Mouse (Mus musculus): ENCODE measurements around the gene Mospd3. TPM values are rescaled to one million over a fixed set of nuclear protein-coding genes. Genes with fewer than 3 reads are reported as not detected.

Gene Mospd3
- polyA plus RNA-seq, 1 experiment from 2014 or later, result 23.1 TPM

DNA sequence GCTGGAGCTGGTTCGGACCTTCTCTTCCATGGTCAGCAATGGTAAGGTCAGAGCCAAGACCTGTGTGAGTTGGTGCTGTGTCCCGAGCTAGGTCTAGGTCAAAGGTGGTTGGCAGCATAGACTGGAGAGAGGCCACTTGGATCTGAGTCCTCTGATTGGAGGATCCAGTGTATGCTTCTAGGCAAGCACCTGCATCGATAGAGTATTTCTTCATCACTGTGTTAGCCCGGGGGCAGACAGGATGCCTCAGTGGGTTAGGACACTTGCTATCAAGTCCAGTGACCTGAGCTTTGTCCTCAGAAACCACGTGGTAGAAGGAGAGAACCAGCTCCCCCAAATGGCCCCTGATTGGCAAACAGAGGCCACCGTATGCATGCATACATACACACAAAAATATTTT lies 20.6 kb downstream of the Mospd3 start:
- H3K36me3 ChIP-seq (ENCODE audit: control insufficient read depth, insufficient read depth), result peaks cover 35% of the 10 kb centered on the region
- no peaks in the 10 kb centered on the region; the same call in 1 of the 2 replicates for H3K4me1 ChIP-seq (ENCODE audit: control insufficient read depth, low read depth, low read length)
- H3K9ac ChIP-seq (ENCODE audit: low read depth, low read length), result no peak overlapping the region
- no peak overlapping the region for H3K4me2 ChIP-seq (ENCODE audit: low read depth, low read length)
- no peak overlapping the region for H3K4me3 ChIP-seq (ENCODE audit: low read depth, low read length)
- H3K27me3 ChIP-seq (ENCODE audit: control insufficient read depth, insufficient read depth, low read depth, low read length), result no peaks in the 10 kb centered on the region
- no peak overlapping the region for H3K27ac ChIP-seq (ENCODE audit: low read length)
- no peaks in the 10 kb centered on the region for H3K9me3 ChIP-seq (replicated peaks; ENCODE audit: control insufficient read depth, low read length)
- peak; percentile 59 for ATAC-seq (ENCODE audit: low read depth)
- 48% methylated on average over 6 of the region's 6 CpGs for WGBS (ENCODE audit: insufficient replicate concordance)

DNA sequence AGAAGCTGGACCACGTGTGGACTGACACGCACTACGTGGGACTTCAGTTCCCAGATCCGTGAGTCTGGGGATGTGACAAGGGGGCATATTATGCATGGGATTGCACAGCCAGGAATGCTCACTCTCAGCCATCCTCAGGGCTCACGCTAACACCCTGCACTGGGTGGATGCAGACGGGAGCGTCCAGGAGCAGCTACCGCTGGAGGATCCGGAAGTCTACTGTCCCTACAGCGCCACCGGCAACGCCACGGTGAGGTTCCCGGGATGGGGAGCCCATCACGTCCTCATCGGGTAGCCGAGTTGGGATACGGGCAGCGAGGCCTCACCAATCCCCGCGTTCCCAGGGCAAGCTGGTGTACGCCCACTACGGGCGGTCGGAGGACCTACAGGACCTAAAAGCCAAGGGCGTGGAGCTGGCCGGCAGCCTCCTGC lies 26.4 kb downstream of the Mospd3 start:
- 54% methylated on average over 27 of the region's 27 CpGs for WGBS (ENCODE audit: insufficient replicate concordance)

DNA sequence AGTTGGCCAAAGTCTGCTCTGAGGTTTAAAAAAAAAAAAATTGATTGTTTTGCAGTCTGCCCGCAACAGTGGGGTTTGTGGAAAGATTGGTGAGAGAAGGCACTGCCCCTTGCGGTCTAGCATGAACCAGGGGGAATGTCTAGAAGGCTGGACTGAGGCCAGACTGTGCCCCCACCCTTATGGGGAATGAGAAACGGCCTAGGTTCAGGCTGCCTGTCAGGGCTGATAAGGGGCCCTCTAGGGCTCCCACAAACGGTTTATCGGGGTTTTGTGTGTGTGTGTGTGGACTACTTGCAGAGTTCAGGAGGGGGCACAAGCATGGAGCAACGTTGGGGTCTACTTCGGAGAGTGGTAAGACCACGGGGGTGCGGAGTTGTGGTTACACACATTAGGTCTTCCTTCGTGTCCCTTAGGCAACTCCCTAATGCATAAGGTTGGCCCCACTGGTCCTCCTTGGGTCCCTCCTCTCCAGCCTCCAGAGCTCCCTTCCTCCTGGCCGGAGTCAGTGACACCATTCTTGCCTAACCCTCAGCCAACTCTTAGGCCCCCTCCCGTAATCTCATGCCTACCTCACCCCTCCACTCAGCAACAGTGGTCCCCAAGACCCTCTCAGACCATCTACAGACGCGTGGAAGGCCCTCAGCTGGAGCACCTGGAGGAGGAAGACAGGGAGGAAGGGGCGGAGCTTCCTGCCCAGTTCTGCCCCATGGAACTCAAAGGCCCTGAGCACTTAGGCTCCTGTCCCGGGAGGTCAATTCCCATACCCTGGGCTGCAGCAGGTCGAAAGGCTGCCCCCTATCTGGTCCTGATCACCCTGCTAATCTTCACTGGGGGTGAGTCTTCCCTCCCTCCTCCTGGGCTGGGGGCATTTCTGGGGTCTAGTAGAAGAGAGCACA lies 29.9 kb downstream of the Mospd3 start:
- 9% methylated on average over 17 of the region's 17 CpGs for WGBS (ENCODE audit: insufficient replicate concordance)
- Histone ChIP-seq H3K4me2 (ENCODE audit: low read depth, low read length) (peak overlapping the region; percentile 96), H3K9ac (ENCODE audit: low read depth, low read length) (peak overlapping the region; percentile 79), H3K27me3 (ENCODE audit: control insufficient read depth, insufficient read depth, low read depth, low read length) (no peaks in the 10 kb centered on the region; the same call in 1 of the 2 replicates), H3K36me3 (ENCODE audit: control insufficient read depth, insufficient read depth) (peaks cover 6% of the 10 kb centered on the region), H3K4me3 (ENCODE audit: low read depth, low read length) (peak overlapping the region; percentile 69), H3K4me1 (ENCODE audit: control insufficient read depth, low read depth, low read length) (peaks cover 40% of the 10 kb centered on the region), H3K27ac (ENCODE audit: low read length) (peak overlapping the region; percentile 91), H3K9me3 (replicated peaks; ENCODE audit: control insufficient read depth, low read length) (no peaks in the 10 kb centered on the region)
- ATAC-seq (ENCODE audit: low read depth), result peak; percentile 93

More for the DNA sequence above, 26.4 kb downstream of the Mospd3 start:
- Histone ChIP-seq H3K9me3 (replicated peaks; ENCODE audit: control insufficient read depth, low read length) (no peaks in the 10 kb centered on the region), H3K4me2 (ENCODE audit: low read depth, low read length) (peak overlapping the region; percentile 14; the same call in 1 of the 2 replicates), H3K27me3 (ENCODE audit: control insufficient read depth, insufficient read depth, low read depth, low read length) (no peaks in the 10 kb centered on the region), H3K27ac (ENCODE audit: low read length) (no peak overlapping the region), H3K36me3 (ENCODE audit: control insufficient read depth, insufficient read depth) (peaks cover 28% of the 10 kb centered on the region), H3K4me3 (ENCODE audit: low read depth, low read length) (no peak overlapping the region), H3K4me1 (ENCODE audit: control insufficient read depth, low read depth, low read length) (peaks cover 26% of the 10 kb centered on the region), H3K9ac (ENCODE audit: low read depth, low read length) (no peak overlapping the region)
- ATAC-seq (ENCODE audit: low read depth), result no peak

DNA sequence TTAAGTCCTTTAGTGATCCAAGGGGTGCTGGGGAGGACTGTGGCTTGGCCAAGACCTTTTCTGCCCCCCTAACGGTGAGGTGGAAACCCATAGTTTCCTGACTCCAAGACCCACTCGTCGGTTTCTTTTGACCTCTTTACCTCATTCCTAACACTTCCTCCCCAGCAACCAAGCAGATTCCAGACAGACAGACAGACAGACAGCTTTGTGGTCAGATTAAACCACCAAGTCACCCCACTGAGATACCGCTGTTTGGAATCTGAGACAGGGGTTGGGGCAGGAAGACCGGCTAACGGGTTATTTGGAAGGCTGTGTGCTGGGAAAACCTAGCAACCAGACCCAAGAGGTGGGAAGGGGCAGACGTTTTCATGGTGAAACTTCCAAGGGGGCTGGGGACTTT lies 30.7 kb downstream of the Mospd3 start:
- Histone ChIP-seq H3K27ac (ENCODE audit: low read length) (peak overlapping the region; percentile 91), H3K4me3 (ENCODE audit: low read depth, low read length) (peak overlapping the region; percentile 69), H3K27me3 (ENCODE audit: control insufficient read depth, insufficient read depth, low read depth, low read length) (no peaks in the 10 kb centered on the region; the same call in 1 of the 2 replicates), H3K4me2 (ENCODE audit: low read depth, low read length) (peak overlapping the region; percentile 96), H3K9ac (ENCODE audit: low read depth, low read length) (peak overlapping the region; percentile 79), H3K4me1 (ENCODE audit: control insufficient read depth, low read depth, low read length) (peaks cover 40% of the 10 kb centered on the region), H3K36me3 (ENCODE audit: control insufficient read depth, insufficient read depth) (peaks cover 6% of the 10 kb centered on the region), H3K9me3 (replicated peaks; ENCODE audit: control insufficient read depth, low read length) (no peaks in the 10 kb centered on the region)
- 2% methylated on average over 7 of the region's 7 CpGs for WGBS (ENCODE audit: insufficient replicate concordance)
- ATAC-seq (ENCODE audit: low read depth), result no peak

DNA sequence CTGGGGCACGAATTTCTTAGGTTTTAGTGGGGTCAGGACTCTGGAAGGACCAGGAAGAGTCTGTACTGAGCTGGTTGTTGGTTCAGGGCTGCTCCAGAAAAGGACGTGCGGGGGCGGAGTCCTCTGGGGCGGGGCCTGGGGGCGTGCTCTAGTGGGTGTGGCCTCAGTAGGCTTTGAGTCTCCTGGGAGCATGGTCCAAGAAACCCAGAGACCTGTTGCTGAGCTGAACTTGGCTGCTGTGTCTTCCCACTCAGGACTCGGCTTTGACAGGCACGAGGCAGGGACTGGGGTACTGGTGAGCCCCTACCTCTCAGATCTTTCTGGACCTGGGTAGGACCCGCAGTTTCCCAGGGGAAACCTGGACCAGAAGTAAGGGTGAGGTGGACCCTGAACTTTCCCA lies 31.2 kb downstream of the Mospd3 start, which contains the start of gene Tfr2:
Tfr2 (plus strand) TSS at position 176 of the 400 bp plus-strand sequence.
- peak; percentile 81 for ATAC-seq (ENCODE audit: low read depth)

DNA sequence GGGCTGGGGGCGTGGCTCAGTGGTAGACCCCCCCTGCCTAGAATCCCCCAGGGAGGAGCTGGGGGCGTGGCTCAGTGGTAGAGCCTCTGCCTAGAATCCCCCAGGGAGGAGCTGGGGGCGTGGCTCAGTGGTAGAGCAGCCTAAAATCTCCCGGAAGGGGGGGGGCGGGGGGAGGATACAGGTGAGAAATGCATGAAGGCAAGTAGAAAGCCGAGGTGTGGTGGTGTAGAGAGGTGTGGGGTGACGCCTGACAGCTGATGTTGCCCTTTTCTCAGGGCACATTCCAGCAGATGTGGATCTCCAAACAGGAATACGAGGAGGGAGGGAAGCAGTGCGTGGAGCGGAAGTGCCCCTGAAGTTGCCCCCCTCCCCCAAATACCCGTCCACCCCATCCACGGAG lies 31.8 kb downstream of the Mospd3 start:
- peak overlapping the region; percentile 91; the same call in 1 of the 2 replicates for H3K27ac ChIP-seq (ENCODE audit: low read length)
- H3K4me1 ChIP-seq (ENCODE audit: control insufficient read depth, low read depth, low read length), result peaks cover 40% of the 10 kb centered on the region
- no peak for ATAC-seq (ENCODE audit: low read depth)
- peak overlapping the region; percentile 55; the same call in 1 of the 2 replicates for H3K9ac ChIP-seq (ENCODE audit: low read depth, low read length)
- peak overlapping the region; percentile 96 for H3K4me2 ChIP-seq (ENCODE audit: low read depth, low read length)
- 57% methylated on average over 12 of the region's 12 CpGs for WGBS (ENCODE audit: insufficient replicate concordance)
- no peaks in the 10 kb centered on the region; the same call in 1 of the 2 replicates for H3K27me3 ChIP-seq (ENCODE audit: control insufficient read depth, insufficient read depth, low read depth, low read length)
- no peaks in the 10 kb centered on the region for H3K36me3 ChIP-seq (ENCODE audit: control insufficient read depth, insufficient read depth)
- 0 out of 2 replicates have a peak overlapping the region, but pooled peaks have one; percentile 69 for H3K4me3 ChIP-seq (ENCODE audit: low read depth, low read length)
- H3K9me3 ChIP-seq (replicated peaks; ENCODE audit: control insufficient read depth, low read length), result no peaks in the 10 kb centered on the region

More for the DNA sequence above, 31.2 kb downstream of the Mospd3 start, which contains the start of gene Tfr2:
- H3K27me3 ChIP-seq (ENCODE audit: control insufficient read depth, insufficient read depth, low read depth, low read length), result no peaks in the 10 kb centered on the region; the same call in 1 of the 2 replicates
- H3K4me2 ChIP-seq (ENCODE audit: low read depth, low read length), result peak within 1 kb of the TSS; percentile 96
- H3K9me3 ChIP-seq (replicated peaks; ENCODE audit: control insufficient read depth, low read length), result no peaks in the 10 kb centered on the region
- peaks cover 5% of the 10 kb centered on the region for H3K36me3 ChIP-seq (ENCODE audit: control insufficient read depth, insufficient read depth)
- WGBS (ENCODE audit: insufficient replicate concordance), result 8% methylated on average over 9 of the region's 9 CpGs
- peaks cover 40% of the 10 kb centered on the region for H3K4me1 ChIP-seq (ENCODE audit: control insufficient read depth, low read depth, low read length)
- H3K4me3 ChIP-seq (ENCODE audit: low read depth, low read length), result peak within 1 kb of the TSS; percentile 69
- peak within 1 kb of the TSS; percentile 79 for H3K9ac ChIP-seq (ENCODE audit: low read depth, low read length)
- peak within 1 kb of the TSS; percentile 91 for H3K27ac ChIP-seq (ENCODE audit: low read length)

DNA sequence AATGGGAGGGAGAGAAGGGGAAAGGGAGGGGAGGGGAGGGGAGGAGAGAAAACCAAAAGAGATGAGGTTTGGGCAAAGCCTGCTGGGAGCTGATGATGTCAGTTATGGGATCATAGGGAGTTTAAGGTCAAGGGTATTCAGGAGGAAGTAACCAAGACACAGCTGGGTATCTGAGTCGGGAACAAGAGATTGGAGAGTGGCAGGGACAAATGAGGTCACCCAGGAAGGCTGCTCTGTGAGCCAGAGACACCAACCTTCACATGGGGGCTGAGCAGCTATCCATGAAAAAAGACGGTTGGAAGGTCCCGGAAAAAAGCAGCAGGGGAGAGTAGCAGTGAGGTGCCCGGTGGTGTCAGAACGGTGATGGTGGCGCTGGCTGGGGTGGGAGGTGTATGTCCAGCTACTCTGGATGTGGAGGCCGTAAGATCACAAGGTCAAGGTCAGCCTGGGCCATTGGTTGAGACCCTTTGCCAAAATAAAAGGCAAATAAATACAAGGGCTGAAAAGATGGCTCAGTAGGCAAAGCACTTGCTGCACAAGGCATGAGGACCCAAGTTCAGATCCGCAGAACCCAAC lies 32.5 kb downstream of the Mospd3 start:
- no peak for ATAC-seq (ENCODE audit: low read depth)
- 76% methylated on average over 8 of the region's 8 CpGs for WGBS (ENCODE audit: insufficient replicate concordance)
- Histone ChIP-seq H3K27ac (ENCODE audit: low read length) (no peak overlapping the region), H3K9me3 (replicated peaks; ENCODE audit: control insufficient read depth, low read length) (no peaks in the 10 kb centered on the region), H3K4me2 (ENCODE audit: low read depth, low read length) (no peak overlapping the region), H3K27me3 (ENCODE audit: control insufficient read depth, insufficient read depth, low read depth, low read length) (no peaks in the 10 kb centered on the region; the same call in 1 of the 2 replicates), H3K36me3 (ENCODE audit: control insufficient read depth, insufficient read depth) (no peaks in the 10 kb centered on the region), H3K9ac (ENCODE audit: low read depth, low read length) (no peak overlapping the region), H3K4me3 (ENCODE audit: low read depth, low read length) (no peak overlapping the region), H3K4me1 (ENCODE audit: control insufficient read depth, low read depth, low read length) (peaks cover 40% of the 10 kb centered on the region)

DNA sequence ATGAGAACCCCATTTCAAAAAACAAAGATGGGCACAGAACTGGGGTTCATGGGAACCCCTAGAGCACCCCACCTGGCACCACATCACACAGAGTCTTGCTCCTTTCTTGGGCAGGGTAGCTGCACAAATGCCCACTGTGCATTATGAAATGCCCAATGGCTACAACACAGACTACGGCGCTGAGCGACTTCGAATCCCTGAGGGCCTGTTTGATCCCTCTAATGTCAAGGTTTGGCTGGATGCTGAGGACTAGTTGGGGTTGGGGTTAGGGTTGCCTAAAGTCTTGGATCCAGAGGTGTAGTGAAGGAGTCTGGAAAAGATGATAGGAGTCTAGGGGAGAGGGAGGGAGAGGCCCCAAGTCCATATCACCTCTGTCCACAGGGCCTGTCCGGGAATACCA lies 34.4 kb downstream of the Mospd3 start:
- Histone ChIP-seq H3K9me3 (replicated peaks; ENCODE audit: control insufficient read depth, low read length) (no peaks in the 10 kb centered on the region), H3K27ac (ENCODE audit: low read length) (no peak overlapping the region), H3K4me2 (ENCODE audit: low read depth, low read length) (no peak overlapping the region), H3K4me1 (ENCODE audit: control insufficient read depth, low read depth, low read length) (peaks cover 28% of the 10 kb centered on the region), H3K9ac (ENCODE audit: low read depth, low read length) (no peak overlapping the region), H3K27me3 (ENCODE audit: control insufficient read depth, insufficient read depth, low read depth, low read length) (no peaks in the 10 kb centered on the region; the same call in none of the 2 replicates), H3K4me3 (ENCODE audit: low read depth, low read length) (no peak overlapping the region), H3K36me3 (ENCODE audit: control insufficient read depth, insufficient read depth) (no peaks in the 10 kb centered on the region)
- 81% methylated on average over 5 of the region's 5 CpGs for WGBS (ENCODE audit: insufficient replicate concordance)
- ATAC-seq (ENCODE audit: low read depth), result no peak
